Mouse (Mus musculus) thymus, adult 2 months (tissue): ENCODE measurements around the gene Smad3.

Experiments used
- CTCF ChIP-seq: fragments of 200-500 bp; IDR thresholded peaks from 2 replicates; pipeline ENCODE4 v1.5.1; 2012; ENCODE audit warnings: mild to moderate bottlenecking, control low read depth, low read length, moderate library complexity, borderline replicate concordance; ENCODE audit not compliant: control insufficient read depth, poor library complexity, insufficient read depth; ENCODE audit errors: extremely low read depth
- POLR2A ChIP-seq: fragments of 200-500 bp; IDR thresholded peaks from 2 replicates; pipeline ENCODE4 v1.6.1; 2012; ENCODE audit warnings: mild to moderate bottlenecking, low read length, control low read depth, moderate library complexity; ENCODE audit not compliant: control insufficient read depth, poor library complexity, insufficient read depth; ENCODE audit errors: extremely low read depth

DNA sequence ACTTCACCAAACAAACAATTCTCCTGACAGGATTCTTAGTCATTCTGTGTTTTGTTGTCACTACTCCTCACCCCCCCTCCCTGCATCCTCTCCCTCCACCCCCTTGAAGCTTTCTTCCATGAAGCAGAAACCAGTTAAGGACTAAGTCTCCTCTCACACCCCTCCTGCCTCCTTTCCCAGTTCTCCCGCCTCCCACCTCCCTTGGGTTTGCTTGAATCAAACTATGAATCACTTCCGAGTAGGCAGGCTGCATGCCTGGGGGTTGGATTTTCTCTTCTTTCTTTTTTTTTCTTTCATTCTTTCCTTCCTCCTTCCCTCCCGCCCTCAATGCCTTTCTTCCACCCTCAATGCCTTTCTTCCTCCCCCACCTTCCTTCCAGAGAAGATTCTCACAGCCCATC lies 80.2 kb downstream of the Smad3 start:
- TF ChIP-seq POLR2A (no peak), CTCF (no peak)
